Mouse (Mus musculus) midbrain, embryonic 13.5 days (tissue): ENCODE data around the gene Gm17482. TPM values are rescaled to one million over a fixed set of nuclear protein-coding genes. Genes with fewer than 3 reads are reported as not detected.

Experiments used
- ATAC-seq: fragments of 200-750 bp; cut with Nextera tagmentation; 2 replicates; pipeline ENCODE4 v1.8.0; 2017; ENCODE audit warnings: mild to moderate bottlenecking, moderate TSS enrichment, moderate library complexity
- H3K27ac ChIP-seq: fragments of 300-500 bp; sonication (generic); 2 replicates; pipeline ENCODE4 v1.5.1; 2015; ENCODE audit warnings: inconsistent platforms, mild to moderate bottlenecking, moderate library complexity
- H3K27me3 ChIP-seq: fragments of 300-500 bp; sonication (generic); 2 replicates; pipeline ENCODE4 v1.6.1; 2015; ENCODE audit warnings: mild to moderate bottlenecking, inconsistent platforms
- H3K36me3 ChIP-seq: fragments of 300-500 bp; sonication (generic); 2 replicates; pipeline ENCODE4 v1.6.1; 2015; ENCODE audit warnings: mild to moderate bottlenecking, inconsistent platforms
- H3K4me1 ChIP-seq: fragments of 300-500 bp; sonication (generic); replicated peaks from 2 replicates; pipeline ENCODE4 v1.6.1; 2015; ENCODE audit warnings: inconsistent platforms
- H3K4me2 ChIP-seq: fragments of 300-500 bp; sonication (generic); replicated peaks from 2 replicates; pipeline ENCODE4 v1.6.1; 2015; ENCODE audit warnings: moderate library complexity, mild to moderate bottlenecking, inconsistent platforms
- H3K4me3 ChIP-seq: fragments of 300-500 bp; sonication (generic); replicated peaks from 2 replicates; pipeline ENCODE4 v1.5.1; 2015; ENCODE audit warnings: mild to moderate bottlenecking, inconsistent platforms
- H3K9ac ChIP-seq: fragments of 300-500 bp; sonication (generic); replicated peaks from 2 replicates; pipeline ENCODE4 v1.6.1; 2015; ENCODE audit warnings: mild to moderate bottlenecking, inconsistent platforms
- H3K9me3 ChIP-seq: fragments of 300-500 bp; sonication (generic); 2 replicates; pipeline ENCODE4 v1.6.1; 2016; ENCODE audit warnings: mild to moderate bottlenecking, inconsistent platforms
- WGBS: fragments of 180-500 bp; shearing (Covaris S2); methylation state at CpG from one replicate; pipeline ENCODE4 v1.1.7; 2015; 5-methylcytosine and 5-hydroxymethylcytosine counted together
- polyA plus RNA-seq: library from polyadenylated mRNA; unstranded; fragments of >200 nt; fragmentation: Nextera tagmentation; extraction: Ambion mirVana; gene quantifications from 2 replicates; pipeline ENCODE4 v1.2.1, GENCODE M21; 2015

Gene Gm17482
- polyA plus RNA-seq, 1 experiment from 2014 or later, result not detected

- no peak overlapping the region for H3K27ac ChIP-seq
- 84% methylated on average over 9 of the region's 9 CpGs for WGBS
- H3K4me1 ChIP-seq, result 0 out of 2 replicates have a peak, but pooled peaks cover 4% of the 10 kb centered on the region
- no peak overlapping the region for H3K9ac ChIP-seq
- H3K36me3 ChIP-seq, result no peaks in the 10 kb centered on the region
- no peaks in the 10 kb centered on the region for H3K27me3 ChIP-seq
- H3K9me3 ChIP-seq, result no peaks in the 10 kb centered on the region
- H3K4me2 ChIP-seq, result no peak overlapping the region
- H3K4me3 ChIP-seq, result no peak overlapping the region
- ATAC-seq, result no peak
These were observed 47.6 kb downstream of the Gm17482 start for GRCm38 (mm10) chr6:115274705-115275104.

DNA sequence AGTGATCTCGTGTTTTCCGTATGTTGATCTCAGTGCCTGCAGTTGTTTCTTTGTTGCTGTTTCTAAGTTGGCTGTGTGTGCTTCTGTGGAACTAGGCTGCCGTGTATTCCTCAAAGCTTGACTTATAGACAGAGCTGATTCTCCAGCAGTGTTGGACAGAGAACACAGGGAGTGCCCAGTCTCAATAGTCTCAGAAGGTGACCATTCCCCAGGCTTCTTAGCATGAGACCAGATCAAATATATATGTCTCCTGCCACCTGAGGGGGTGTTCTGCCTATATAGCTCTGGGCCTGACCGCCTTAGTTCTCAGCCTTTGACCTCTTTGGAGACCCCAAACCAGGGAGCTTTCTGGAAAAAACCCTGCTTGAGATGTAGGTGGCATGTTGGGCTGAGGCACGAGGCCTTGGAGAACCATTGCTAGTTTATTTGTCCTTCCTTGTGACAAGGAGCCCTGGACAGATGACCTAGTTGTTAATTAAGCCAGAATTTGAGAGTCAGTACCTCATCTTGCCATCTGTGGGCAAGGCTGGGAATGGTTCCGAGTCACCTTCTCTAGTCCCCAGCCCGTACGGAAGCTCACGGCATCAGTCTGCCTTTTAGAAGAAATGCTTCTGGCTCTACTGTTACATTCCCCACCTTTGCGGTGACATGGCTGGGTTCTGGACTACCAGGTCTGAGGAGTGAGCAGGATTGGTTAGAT is 48.1 kb downstream of the Gm17482 start:
- H3K9me3 ChIP-seq, result no peaks in the 10 kb centered on the region
- H3K27me3 ChIP-seq, result no peaks in the 10 kb centered on the region
- H3K27ac ChIP-seq, result no peak overlapping the region
- no peak overlapping the region for H3K9ac ChIP-seq
- H3K4me1 ChIP-seq, result 0 out of 2 replicates have a peak, but pooled peaks cover 4% of the 10 kb centered on the region
- ATAC-seq, result no peak
- H3K36me3 ChIP-seq, result no peaks in the 10 kb centered on the region
- H3K4me3 ChIP-seq, result no peak overlapping the region
- WGBS, result 92% methylated on average over 10 of the region's 10 CpGs
- no peak overlapping the region for H3K4me2 ChIP-seq

- WGBS, result 84% methylated on average over 8 of the region's 8 CpGs
- no peak for ATAC-seq
These were observed 50.9 kb downstream of the Gm17482 start for GRCm38 (mm10) chr6:115278086-115278485.

GRCm38 (mm10) chr6:115279639-115280038 is 52.5 kb downstream of the Gm17482 start:
- Histone ChIP-seq H3K4me1 (no peaks in the 10 kb centered on the region), H3K9me3 (no peaks in the 10 kb centered on the region), H3K4me2 (no peak overlapping the region), H3K27me3 (no peaks in the 10 kb centered on the region), H3K9ac (no peak overlapping the region), H3K4me3 (no peak overlapping the region), H3K27ac (no peak overlapping the region), H3K36me3 (no peaks in the 10 kb centered on the region)
- WGBS, result 80% methylated on average over 2 of the region's 2 CpGs
- ATAC-seq, result no peak

More at GRCm38 (mm10) chr6:115278086-115278485, 50.9 kb downstream of the Gm17482 start:
- no peak overlapping the region for H3K4me3 ChIP-seq
- no peaks in the 10 kb centered on the region for H3K27me3 ChIP-seq
- H3K27ac ChIP-seq, result no peak overlapping the region
- no peak overlapping the region for H3K4me2 ChIP-seq
- no peak overlapping the region for H3K9ac ChIP-seq
- no peaks in the 10 kb centered on the region for H3K36me3 ChIP-seq
- H3K9me3 ChIP-seq, result no peaks in the 10 kb centered on the region
- H3K4me1 ChIP-seq, result no peaks in the 10 kb centered on the region

- Histone ChIP-seq H3K36me3 (no peaks in the 10 kb centered on the region), H3K4me1 (no peaks in the 10 kb centered on the region), H3K4me2 (no peak overlapping the region), H3K27ac (no peak overlapping the region), H3K4me3 (no peak overlapping the region), H3K27me3 (no peaks in the 10 kb centered on the region), H3K9ac (no peak overlapping the region), H3K9me3 (no peaks in the 10 kb centered on the region)
- ATAC-seq, result no peak
- 93% methylated on average over 2 of the region's 2 CpGs for WGBS
These were observed 57.0 kb downstream of the Gm17482 start for GRCm38 (mm10) chr6:115284153-115284552.

DNA sequence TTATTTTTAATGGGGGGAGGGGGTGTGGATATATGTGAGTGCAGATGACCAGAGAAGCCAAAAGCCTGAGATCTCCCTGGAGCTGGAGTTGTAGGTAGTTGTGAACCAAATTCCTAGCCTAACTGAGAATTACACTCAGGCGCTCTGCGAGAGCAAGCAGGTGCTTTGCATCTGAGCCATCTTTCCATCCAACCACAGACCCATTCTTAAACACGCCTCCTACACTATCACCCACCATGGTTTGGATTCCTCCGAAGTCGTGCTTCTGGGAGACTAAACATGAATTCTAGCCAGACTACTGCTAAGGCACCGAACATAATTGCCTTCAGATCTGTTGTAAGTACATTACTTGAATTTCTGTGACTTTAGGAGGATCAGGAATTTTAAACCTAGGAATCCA is 59.3 kb downstream of the Gm17482 start:
- Histone ChIP-seq H3K4me2 (no peak overlapping the region), H3K9ac (no peak overlapping the region)
- 90% methylated on average over 6 of the region's 6 CpGs for WGBS

DNA sequence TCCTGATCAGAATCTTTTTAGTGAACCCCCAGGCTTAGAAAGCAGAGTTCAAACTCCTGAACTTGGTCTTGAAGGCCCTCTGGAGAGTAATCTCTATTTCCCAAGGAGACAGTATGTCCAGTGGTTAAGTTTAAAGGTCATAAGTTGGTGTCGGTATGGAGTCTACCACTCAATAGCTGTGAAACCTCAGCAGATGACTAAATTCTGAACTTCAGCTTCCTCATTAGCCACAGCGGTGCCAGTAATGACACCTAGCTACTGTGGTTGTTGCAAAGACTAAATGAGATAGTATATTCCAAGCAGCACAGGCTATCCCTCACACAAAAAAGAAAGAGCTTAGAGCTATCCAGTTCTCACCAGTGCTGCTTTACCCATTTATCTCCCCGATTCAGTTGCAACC is 61.1 kb downstream of the Gm17482 start:
- Histone ChIP-seq H3K4me1 (no peaks in the 10 kb centered on the region), H3K4me2 (no peak overlapping the region), H3K9ac (no peak overlapping the region), H3K36me3 (no peaks in the 10 kb centered on the region), H3K9me3 (no peaks in the 10 kb centered on the region), H3K27ac (no peak overlapping the region), H3K27me3 (no peaks in the 10 kb centered on the region), H3K4me3 (no peak overlapping the region)
- no peak for ATAC-seq
- WGBS, result 94% methylated on average over 3 of the region's 3 CpGs

More for the DNA sequence above, 59.3 kb downstream of the Gm17482 start:
- H3K4me1 ChIP-seq, result no peaks in the 10 kb centered on the region
- H3K27ac ChIP-seq, result no peak overlapping the region
- H3K36me3 ChIP-seq, result no peaks in the 10 kb centered on the region
- no peaks in the 10 kb centered on the region for H3K27me3 ChIP-seq
- no peak overlapping the region for H3K4me3 ChIP-seq
- no peak for ATAC-seq
- no peaks in the 10 kb centered on the region for H3K9me3 ChIP-seq

- ATAC-seq, result no peak
- WGBS, result 60% methylated on average over 5 of the region's 5 CpGs
These were observed 63.4 kb downstream of the Gm17482 start for GRCm38 (mm10) chr6:115290561-115290960.

GRCm38 (mm10) chr6:115291068-115291467 is 63.9 kb downstream of the Gm17482 start:
- no peak overlapping the region for H3K9ac ChIP-seq
- 77% methylated on average over 2 of the region's 2 CpGs for WGBS
- H3K4me2 ChIP-seq, result no peak overlapping the region
- H3K4me1 ChIP-seq, result no peaks in the 10 kb centered on the region
- H3K27me3 ChIP-seq, result no peaks in the 10 kb centered on the region
- ATAC-seq, result no peak
- no peak overlapping the region for H3K27ac ChIP-seq
- no peaks in the 10 kb centered on the region for H3K9me3 ChIP-seq
- no peaks in the 10 kb centered on the region for H3K36me3 ChIP-seq
- no peak overlapping the region for H3K4me3 ChIP-seq

More at GRCm38 (mm10) chr6:115290561-115290960, 63.4 kb downstream of the Gm17482 start:
- H3K4me3 ChIP-seq, result no peak overlapping the region
- H3K4me1 ChIP-seq, result no peaks in the 10 kb centered on the region
- no peak overlapping the region for H3K9ac ChIP-seq
- H3K27me3 ChIP-seq, result no peaks in the 10 kb centered on the region
- no peaks in the 10 kb centered on the region for H3K9me3 ChIP-seq
- no peaks in the 10 kb centered on the region for H3K36me3 ChIP-seq
- no peak overlapping the region for H3K27ac ChIP-seq
- H3K4me2 ChIP-seq, result no peak overlapping the region

- no peak overlapping the region for H3K4me3 ChIP-seq
- no peak for ATAC-seq
- no peaks in the 10 kb centered on the region for H3K4me1 ChIP-seq
- WGBS, result 93% methylated on average over 6 of the region's 6 CpGs
- H3K9me3 ChIP-seq, result no peaks in the 10 kb centered on the region
- no peak overlapping the region for H3K9ac ChIP-seq
- no peaks in the 10 kb centered on the region for H3K27me3 ChIP-seq
- no peak overlapping the region for H3K27ac ChIP-seq
- H3K36me3 ChIP-seq, result no peaks in the 10 kb centered on the region
- H3K4me2 ChIP-seq, result no peak overlapping the region
These were observed 64.7 kb downstream of the Gm17482 start for GRCm38 (mm10) chr6:115291823-115292222.

- H3K27ac ChIP-seq, result no peak overlapping the region
- no peak overlapping the region for H3K9ac ChIP-seq
- H3K9me3 ChIP-seq, result no peaks in the 10 kb centered on the region
- H3K4me1 ChIP-seq, result no peaks in the 10 kb centered on the region
- H3K36me3 ChIP-seq, result no peaks in the 10 kb centered on the region
- 78% methylated on average over 6 of the region's 6 CpGs for WGBS
- no peak for ATAC-seq
- H3K4me2 ChIP-seq, result no peak overlapping the region
- no peaks in the 10 kb centered on the region for H3K27me3 ChIP-seq
- no peak overlapping the region for H3K4me3 ChIP-seq
These were observed 65.5 kb downstream of the Gm17482 start for GRCm38 (mm10) chr6:115292621-115293020.

GRCm38 (mm10) chr6:115293877-115294276 is 66.7 kb downstream of the Gm17482 start:
- no peaks in the 10 kb centered on the region for H3K36me3 ChIP-seq
- H3K9ac ChIP-seq, result no peak overlapping the region
- H3K4me3 ChIP-seq, result no peak overlapping the region
- H3K27ac ChIP-seq, result no peak overlapping the region
- ATAC-seq, result no peak
- no peaks in the 10 kb centered on the region for H3K4me1 ChIP-seq
- WGBS, result 76% methylated on average over 2 of the region's 2 CpGs
- H3K4me2 ChIP-seq, result no peak overlapping the region
- H3K27me3 ChIP-seq, result no peaks in the 10 kb centered on the region
- H3K9me3 ChIP-seq, result no peaks in the 10 kb centered on the region

DNA sequence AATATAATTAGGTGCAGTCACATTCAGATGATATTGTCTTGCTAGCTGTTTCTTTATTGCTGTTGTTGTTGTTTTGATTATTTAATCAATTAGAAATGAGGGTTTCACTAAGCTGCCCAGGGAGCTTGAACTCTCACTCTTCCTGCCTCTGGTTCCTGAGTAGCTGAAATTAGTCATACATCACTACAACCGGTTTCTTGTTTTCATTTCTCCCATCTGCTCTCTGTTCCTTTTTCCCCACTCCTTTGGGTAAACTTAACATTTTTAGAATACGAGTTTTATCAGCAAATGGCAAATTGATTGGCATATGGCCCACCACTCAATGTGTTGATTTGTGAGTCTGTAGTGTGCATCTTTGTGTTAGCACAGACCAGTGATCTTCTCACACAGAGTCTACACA is 80.0 kb downstream of the Gm17482 start:
- Histone ChIP-seq H3K27me3 (no peaks in the 10 kb centered on the region), H3K27ac (no peak overlapping the region), H3K9me3 (no peaks in the 10 kb centered on the region), H3K9ac (no peak overlapping the region), H3K36me3 (no peaks in the 10 kb centered on the region), H3K4me1 (0 out of 2 replicates have a peak, but pooled peaks cover 3% of the 10 kb centered on the region), H3K4me2 (no peak overlapping the region), H3K4me3 (no peak overlapping the region)
- WGBS, result 84% methylated on average over 2 of the region's 2 CpGs
- no peak for ATAC-seq
